Mouse (Mus musculus) midbrain, embryonic 14.5 days (tissue): Measurements from ENCODE around the gene Ddn. TPM values are rescaled to one million over a fixed set of nuclear protein-coding genes. Genes with fewer than 3 reads are reported as not detected.

Source experiments
- ATAC-seq: fragments of 200-750 bp; cut with Nextera tagmentation; 2 replicates; pipeline ENCODE4 v1.8.0; 2017; ENCODE audit warnings: moderate number of reproducible peaks, moderate library complexity; ENCODE audit not compliant: low FRiP score, low TSS enrichment
- DNase-seq: peaks from one replicate; pipeline ENCODE4 v3.0.0-alpha.2; 2015
- H3K27ac ChIP-seq: fragments of 300-500 bp; sonication (generic); replicated peaks from 2 replicates; pipeline ENCODE4 v1.5.1; 2014; ENCODE audit warnings: mild to moderate bottlenecking, low read depth, low read length, moderate library complexity
- H3K27me3 ChIP-seq: fragments of 300-500 bp; sonication (generic); 2 replicates; pipeline ENCODE4 v1.6.1; 2014; ENCODE audit warnings: low read length, control low read depth, mixed read lengths; ENCODE audit not compliant: control insufficient read depth, insufficient read depth
- H3K36me3 ChIP-seq: fragments of 300-500 bp; sonication (generic); 2 replicates; pipeline ENCODE4 v1.6.1; 2014; ENCODE audit warnings: low read length, control low read depth; ENCODE audit not compliant: control insufficient read depth, insufficient read depth
- H3K4me1 ChIP-seq: fragments of 300-500 bp; sonication (generic); 2 replicates; pipeline ENCODE4 v1.6.1; 2014; ENCODE audit warnings: mild to moderate bottlenecking, antibody characterized with exemption, low read length, control low read depth; ENCODE audit not compliant: control insufficient read depth, insufficient read depth
- H3K4me2 ChIP-seq: fragments of 300-500 bp; sonication (generic); 2 replicates; pipeline ENCODE4 v1.6.1; 2014; ENCODE audit warnings: mild to moderate bottlenecking, low read length, moderate library complexity
- H3K4me3 ChIP-seq: fragments of 300-500 bp; sonication (generic); replicated peaks from 2 replicates; pipeline ENCODE4 v1.5.1; 2014; ENCODE audit warnings: low read depth, low read length
- H3K9ac ChIP-seq: fragments of 300-500 bp; sonication (generic); replicated peaks from 2 replicates; pipeline ENCODE4 v1.6.1; 2014; ENCODE audit warnings: mild to moderate bottlenecking, low read length, moderate library complexity
- H3K9me3 ChIP-seq: fragments of 300-500 bp; sonication (generic); 2 replicates; pipeline ENCODE4 v1.6.1; 2016; ENCODE audit warnings: low read length, control low read depth, mixed read lengths; ENCODE audit not compliant: control insufficient read depth
- WGBS: fragments of 180-500 bp; shearing (Covaris S2); extraction: QIAGEN DNeasy Blood & Tissue Kit; methylation state at CpG from one replicate; pipeline ENCODE4 v1.1.7; 2014; 5-methylcytosine and 5-hydroxymethylcytosine counted together
- polyA plus RNA-seq: library from polyadenylated mRNA; unstranded; fragments of >200 nt; fragmentation: Nextera tagmentation; extraction: Ambion mirVana; gene quantifications from 2 replicates; pipeline ENCODE4 v1.2.1, GENCODE M21; 2014

Gene Ddn
- polyA plus RNA-seq, 1 experiment from 2014 or later = 0.66 TPM

DNA sequence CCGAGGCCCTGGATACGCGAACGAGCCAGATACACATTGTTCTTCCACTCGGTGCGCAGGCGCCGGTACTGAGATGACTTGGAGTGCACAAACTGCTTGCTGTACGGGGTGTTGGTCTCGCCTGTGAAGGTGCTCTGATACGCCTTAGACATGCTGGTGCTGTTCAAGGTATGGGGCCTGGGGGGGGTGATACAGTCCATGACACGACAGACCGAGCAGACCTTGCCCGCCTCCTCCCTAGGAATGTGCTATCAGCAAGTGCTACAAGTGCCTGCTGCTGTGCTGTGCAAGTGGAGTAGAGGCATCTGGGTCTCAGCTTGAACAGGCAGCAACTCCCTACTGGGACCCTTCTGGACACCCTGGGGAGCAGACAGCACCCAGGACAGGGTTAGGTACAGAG lies 26.0 kb upstream of the Ddn start:
- H3K4me2 ChIP-seq = no peak overlapping the region

DNA sequence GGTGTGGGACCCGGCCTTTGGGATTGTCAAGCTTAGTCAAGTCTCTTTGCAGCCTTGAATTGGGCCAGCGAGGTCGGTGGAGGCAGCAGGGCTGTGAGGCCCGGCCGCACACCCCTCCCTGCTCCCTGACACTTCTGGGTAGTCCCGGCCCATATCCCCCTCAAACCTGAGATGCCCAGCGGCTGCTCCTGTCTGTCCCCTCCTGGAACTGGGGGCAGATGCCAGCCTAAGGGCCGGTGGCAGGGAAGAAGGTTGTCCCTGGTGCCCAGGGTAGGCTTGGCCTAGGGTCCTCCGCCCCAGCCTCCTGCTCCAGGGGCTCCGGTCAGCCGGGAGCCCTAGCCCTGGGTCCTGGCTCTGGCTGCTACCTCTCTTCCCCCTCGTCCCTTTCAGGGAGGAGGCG lies 24.8 kb upstream of the Ddn start:
- Histone ChIP-seq H3K4me2 (no peak overlapping the region), H3K9ac (no peak overlapping the region), H3K36me3 (peaks cover 59% of the 10 kb centered on the region), H3K4me3 (no peak overlapping the region), H3K27me3 (no peaks in the 10 kb centered on the region), H3K9me3 (no peaks in the 10 kb centered on the region), H3K4me1 (peaks cover 8% of the 10 kb centered on the region; the same call in 1 of the 2 replicates), H3K27ac (no peak overlapping the region)
- ATAC-seq (no peak), DNase-seq (no peak)
- 85% methylated on average over 13 of the region's 13 CpGs for WGBS

More for the DNA sequence above, 26.0 kb upstream of the Ddn start:
- Histone ChIP-seq H3K4me3 (no peak overlapping the region), H3K36me3 (peaks cover 72% of the 10 kb centered on the region), H3K27ac (no peak overlapping the region), H3K9ac (no peak overlapping the region), H3K9me3 (no peaks in the 10 kb centered on the region), H3K27me3 (no peaks in the 10 kb centered on the region), H3K4me1 (peaks cover under 1% of the 10 kb centered on the region; the same call in 1 of the 2 replicates)
- WGBS = 93% methylated on average over 14 of the region's 14 CpGs
- DNase-seq (no peak), ATAC-seq (no peak)

DNA sequence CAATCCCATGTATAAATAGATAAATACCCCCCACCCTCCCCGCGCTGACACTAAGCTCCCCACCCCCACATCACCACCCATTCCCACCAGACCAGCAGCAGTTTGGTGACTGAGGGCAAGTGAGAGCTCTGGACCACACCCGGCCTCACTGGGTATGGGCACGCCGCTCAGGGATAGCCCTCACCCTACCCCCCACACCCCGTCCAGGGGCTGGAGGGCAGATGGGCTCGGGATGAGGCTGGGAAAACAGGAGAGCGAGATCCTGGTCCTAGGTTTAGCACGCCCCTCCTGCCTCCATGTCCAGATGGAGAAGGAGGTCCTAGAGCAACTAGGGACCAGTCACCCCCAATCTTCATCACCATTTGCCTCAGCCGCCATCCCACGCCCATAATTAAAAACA lies 24.0 kb upstream of the Ddn start:
- Histone ChIP-seq H3K27me3 (no peaks in the 10 kb centered on the region), H3K4me2 (no peak overlapping the region), H3K4me1 (peaks cover 8% of the 10 kb centered on the region; the same call in 1 of the 2 replicates), H3K9me3 (no peaks in the 10 kb centered on the region), H3K27ac (no peak overlapping the region), H3K36me3 (peaks cover 52% of the 10 kb centered on the region), H3K4me3 (no peak overlapping the region), H3K9ac (no peak overlapping the region)
- WGBS = 87% methylated on average over 11 of the region's 11 CpGs
- DNase-seq = no peak
- ATAC-seq = no peak

DNA sequence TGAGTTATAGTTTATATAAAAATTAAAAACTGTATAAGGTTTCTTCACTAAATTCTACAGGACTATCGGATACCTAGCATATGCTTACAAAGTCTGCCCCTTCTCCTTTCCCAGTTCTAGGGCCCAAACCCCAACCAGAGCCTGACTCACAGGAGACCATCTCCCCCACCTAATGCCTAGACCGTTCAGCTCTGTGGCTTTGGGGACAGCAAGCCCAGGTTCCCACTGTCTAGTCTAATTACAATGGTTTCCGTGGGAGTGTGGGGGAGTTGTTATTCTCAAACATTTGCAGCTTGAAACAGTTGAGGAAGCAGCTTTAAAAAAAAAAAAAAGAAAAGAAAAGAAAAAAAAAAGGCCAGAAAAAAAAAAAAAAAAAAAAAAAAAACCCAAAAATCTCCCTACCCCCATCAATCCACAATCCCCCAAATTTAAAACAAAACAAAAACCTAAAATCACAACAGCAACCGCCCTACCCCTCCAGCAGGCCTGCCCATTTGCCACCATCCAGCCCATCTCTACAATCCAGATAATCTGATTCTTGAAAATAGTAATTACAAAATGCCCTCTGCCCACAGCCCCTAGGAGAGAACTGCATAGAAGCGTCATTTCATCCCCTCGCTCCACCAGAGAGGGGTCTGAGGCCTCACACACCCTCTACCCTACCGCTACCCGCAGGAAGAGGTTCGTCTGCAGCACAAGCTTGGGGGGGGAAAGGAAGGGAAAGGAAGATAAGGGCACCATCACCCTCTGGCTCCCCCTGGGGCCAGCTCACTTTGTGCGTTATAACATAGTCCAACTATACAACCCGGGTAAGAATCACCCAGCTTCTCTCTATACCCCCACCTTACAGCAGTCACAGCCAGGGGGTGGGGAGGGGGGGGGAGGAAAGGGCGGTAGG lies 23.1 kb upstream of the Ddn start:
- H3K27me3 ChIP-seq = no peaks in the 10 kb centered on the region
- H3K4me2 ChIP-seq = peak overlapping the region; percentile 79
- H3K36me3 ChIP-seq = peaks cover 46% of the 10 kb centered on the region
- peaks cover 8% of the 10 kb centered on the region; the same call in 1 of the 2 replicates for H3K4me1 ChIP-seq
- no peak overlapping the region for H3K4me3 ChIP-seq
- 66% methylated on average over 12 of the region's 12 CpGs for WGBS
- no peak overlapping the region for H3K9ac ChIP-seq
- DNase-seq = peak; percentile 8
- no peaks in the 10 kb centered on the region for H3K9me3 ChIP-seq
- H3K27ac ChIP-seq = 0 out of 2 replicates have a peak overlapping the region, but pooled peaks have one; percentile 26
- no peak for ATAC-seq

DNA sequence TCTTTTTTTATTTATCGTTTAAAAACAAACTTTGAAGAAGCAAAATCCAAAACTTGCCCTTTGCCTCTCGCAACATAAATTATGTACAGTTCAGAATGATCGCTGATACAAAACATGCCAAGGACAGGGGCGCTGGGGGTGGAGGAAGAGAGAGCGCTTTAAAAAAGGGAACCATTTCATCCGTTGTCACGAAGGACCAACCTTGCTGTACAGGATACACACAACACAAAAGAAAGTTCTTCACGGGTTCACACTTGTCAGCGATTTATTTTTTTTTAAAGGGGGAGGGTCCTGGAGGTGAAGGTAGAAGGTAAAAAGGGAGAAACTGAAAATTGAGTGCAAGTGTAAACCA lies 22.4 kb upstream of the Ddn start:
- peak overlapping the region; percentile 79 for H3K4me2 ChIP-seq
- peak overlapping the region; percentile 83 for H3K27ac ChIP-seq
- H3K4me1 ChIP-seq = peaks cover 8% of the 10 kb centered on the region; the same call in 1 of the 2 replicates
- peak overlapping the region; percentile 71 for H3K9ac ChIP-seq
- H3K27me3 ChIP-seq = no peaks in the 10 kb centered on the region
- DNase-seq (no peak), ATAC-seq (peak; percentile 34)
- H3K4me3 ChIP-seq = peak overlapping the region; percentile 69
- peaks cover 39% of the 10 kb centered on the region for H3K36me3 ChIP-seq
- WGBS = 19% methylated on average over 9 of the region's 9 CpGs
- H3K9me3 ChIP-seq = no peaks in the 10 kb centered on the region

DNA sequence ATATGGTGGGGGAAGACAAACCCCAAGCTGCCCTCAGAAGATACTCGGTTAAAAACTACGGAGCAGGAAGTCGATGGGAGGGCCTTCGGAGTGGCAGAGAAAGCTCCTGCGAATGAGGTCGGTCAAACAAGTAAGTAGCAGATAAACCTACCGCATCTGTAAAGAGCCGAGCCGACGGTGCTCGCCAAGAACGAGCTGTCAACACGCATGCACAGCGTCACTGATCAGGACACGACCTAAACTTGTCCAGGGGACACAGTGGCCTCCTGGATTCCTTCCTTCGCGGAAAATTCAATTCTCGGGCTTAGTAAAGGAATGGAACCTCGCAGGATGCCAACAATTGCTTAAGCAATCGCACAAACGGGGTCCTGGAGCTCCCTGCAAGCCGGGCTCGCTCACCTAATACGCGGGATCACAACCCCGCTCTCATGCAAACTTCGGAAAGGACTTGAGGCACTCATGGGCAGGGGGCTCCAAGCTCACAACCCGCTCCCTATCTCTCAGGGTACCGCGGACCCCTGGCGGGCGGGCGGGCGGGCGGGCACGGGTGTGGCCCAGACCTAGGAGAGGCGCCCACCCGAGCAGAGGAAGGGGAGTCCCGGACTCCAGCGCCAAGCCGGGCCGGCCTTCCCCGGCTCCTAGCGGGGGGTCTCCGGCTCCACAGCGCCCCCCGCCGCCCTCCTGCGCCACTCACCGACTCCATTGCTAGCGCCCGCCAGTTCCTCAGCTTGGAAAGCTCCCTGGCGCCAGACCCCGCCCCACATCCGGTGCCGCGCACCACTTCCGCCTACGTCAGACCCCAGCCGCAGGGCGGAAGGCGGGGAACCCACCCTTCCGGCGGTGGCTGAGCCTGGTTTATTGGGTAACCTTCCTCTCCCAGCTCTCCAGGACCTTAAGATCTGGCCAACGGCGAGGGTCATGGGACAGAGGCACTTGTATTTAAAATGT lies 21.7 kb upstream of the Ddn start, which contains the start of gene Prkag1:
Gene Prkag1 (minus strand): TSS at position 786 of the 948 bp plus-strand sequence.
- H3K4me3 ChIP-seq = peak within 1 kb of the TSS; percentile 69
- H3K4me2 ChIP-seq = peak within 1 kb of the TSS; percentile 79
- H3K9ac ChIP-seq = peak within 1 kb of the TSS; percentile 71
- peak within 1 kb of the TSS; percentile 83 for H3K27ac ChIP-seq
- ATAC-seq (peak; percentile 95), DNase-seq (peak; percentile 97)
- peaks cover 8% of the 10 kb centered on the region; the same call in 1 of the 2 replicates for H3K4me1 ChIP-seq
- peaks cover 32% of the 10 kb centered on the region for H3K36me3 ChIP-seq
- WGBS = under 1% methylated on average over 66 of the region's 66 CpGs
- no peaks in the 10 kb centered on the region for H3K27me3 ChIP-seq
- H3K9me3 ChIP-seq = no peaks in the 10 kb centered on the region

DNA sequence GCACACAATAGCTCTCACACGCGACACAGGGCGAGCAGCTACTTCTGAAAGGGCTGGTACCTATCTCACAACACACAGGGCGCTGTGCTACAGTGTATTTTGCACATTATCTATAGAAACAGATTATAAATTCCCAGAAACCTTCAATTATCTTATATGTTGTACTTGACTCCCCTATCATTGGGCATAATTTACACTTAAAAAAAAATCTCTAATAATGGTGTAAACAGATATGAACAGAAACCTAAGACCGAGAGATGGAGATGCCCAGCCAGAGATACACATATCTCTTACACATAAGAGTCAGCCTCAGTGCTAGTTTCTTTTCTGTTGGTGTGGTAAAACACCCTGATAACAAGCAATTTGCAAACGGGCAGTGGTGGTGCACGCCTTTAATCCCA lies 18.3 kb upstream of the Ddn start:
- 89% methylated on average over 7 of the region's 7 CpGs for WGBS
- no peak for DNase-seq
- H3K36me3 ChIP-seq = peaks cover 7% of the 10 kb centered on the region
- H3K27me3 ChIP-seq = no peaks in the 10 kb centered on the region
- H3K9me3 ChIP-seq = no peaks in the 10 kb centered on the region
- no peak overlapping the region for H3K9ac ChIP-seq
- H3K4me1 ChIP-seq = peaks cover 8% of the 10 kb centered on the region; the same call in 1 of the 2 replicates
- H3K27ac ChIP-seq = no peak overlapping the region
- no peak overlapping the region for H3K4me2 ChIP-seq
- no peak overlapping the region for H3K4me3 ChIP-seq
- no peak for ATAC-seq

DNA sequence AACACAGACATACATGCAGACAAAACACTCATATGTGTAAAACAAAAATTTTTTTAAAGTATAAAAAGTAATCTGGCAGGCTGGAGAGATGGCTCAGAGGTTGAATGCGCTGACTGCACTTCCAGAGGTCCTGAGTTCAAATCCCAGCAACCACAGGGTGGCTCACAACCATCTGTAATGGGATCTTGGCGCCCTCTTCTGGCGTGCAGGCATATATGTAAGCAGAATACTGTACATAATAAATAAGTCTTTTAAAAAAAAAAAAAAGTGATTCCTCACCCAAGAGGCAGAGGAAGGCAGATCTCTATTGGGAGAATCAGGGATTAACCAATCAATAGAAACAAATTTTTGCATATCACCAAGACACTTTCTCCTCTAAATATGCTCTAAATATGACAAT lies 14.1 kb upstream of the Ddn start:
- no peak overlapping the region for H3K27ac ChIP-seq
- H3K9ac ChIP-seq = no peak overlapping the region
- ATAC-seq = no peak
- no peak overlapping the region for H3K4me3 ChIP-seq
- H3K36me3 ChIP-seq = peaks cover 11% of the 10 kb centered on the region
- no peak overlapping the region for H3K4me2 ChIP-seq
- H3K9me3 ChIP-seq = no peaks in the 10 kb centered on the region
- no peak for DNase-seq
- no peaks in the 10 kb centered on the region for H3K4me1 ChIP-seq
- no peaks in the 10 kb centered on the region for H3K27me3 ChIP-seq
- 77% methylated on average over 3 of the region's 3 CpGs for WGBS
